Mouse (Mus musculus): ENCODE data around the gene Slc25a28.

- TF ChIP-seq EP300 (IDR thresholded peaks at IDR 0.05; ENCODE audit: low read depth) (no peak), CTCF (IDR thresholded peaks at IDR 0.05; ENCODE audit: low read depth) (no peak)
These were observed 6.9 kb upstream of the Slc25a28 start for GRCm38 (mm10) chr19:43681541-43681940.
